Comparison of ENCODE assay signal across 10 mouse cellular contexts in the genomic region with DNA sequence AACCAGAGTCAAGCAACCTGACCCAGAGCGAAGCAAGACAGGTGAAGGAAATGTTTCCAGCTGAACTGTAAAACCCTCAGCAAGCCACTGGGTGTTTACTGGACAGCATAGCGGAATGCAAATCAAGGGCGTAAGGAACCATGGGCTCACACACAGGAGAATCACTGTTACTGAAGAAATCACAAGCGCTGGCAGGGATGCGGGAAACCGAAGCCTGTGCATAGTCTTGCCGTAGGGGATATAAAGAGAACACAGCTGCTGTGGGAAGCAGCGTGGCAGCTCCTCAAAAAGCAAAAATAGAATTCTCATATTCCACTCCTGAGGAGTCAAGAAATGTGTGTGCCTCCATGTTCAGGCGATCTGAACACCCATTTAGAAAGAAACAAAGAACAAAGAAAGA. TPM values are rescaled to one million over a fixed set of nuclear protein-coding genes. Genes with fewer than 3 reads are reported as not detected.
DNase-seq lines count a peak whose midpoint lies in the region; ATAC-seq and TF ChIP-seq lines count a peak whose summit lies in the region.
"Had no signal": no experiment of that assay in that cellular context is flagged by ENCODE, and none has a peak within 500 bp of the region (broad histone marks: within the 10 kb centered on the region; RNA-seq: fewer than 3 reads in every experiment).

No protein-coding gene starts in this region.

- H3K9ac ChIP-seq in forebrain, embryonic 13.5 days, result no peak overlapping the region
- no peak overlapping the region for H3K9ac ChIP-seq in forebrain, embryonic 11.5 days (ENCODE audit: low read length)
- H3K9ac ChIP-seq in stomach, postnatal 0 days (ENCODE audit: low read length), result no peak overlapping the region
- H3K9ac ChIP-seq: heart, embryonic 13.5 days; liver, embryonic 14.5 days had no signal

- no peaks in the 10 kb centered on the region for H3K9me3 ChIP-seq in forebrain, embryonic 13.5 days (replicated peaks)
- H3K9me3 ChIP-seq in forebrain, embryonic 11.5 days (ENCODE audit: control insufficient read depth, low read length), result no peaks in the 10 kb centered on the region
- no peaks in the 10 kb centered on the region for H3K9me3 ChIP-seq in stomach, postnatal 0 days (ENCODE audit: control insufficient read depth, low read length)
- H3K9me3 ChIP-seq: heart, embryonic 13.5 days had no signal

- no peak overlapping the region for H3K27ac ChIP-seq in forebrain, embryonic 13.5 days
- H3K27ac ChIP-seq in forebrain, embryonic 11.5 days (ENCODE audit: low read depth, low read length), result no peak overlapping the region
- no peak overlapping the region for H3K27ac ChIP-seq in stomach, postnatal 0 days (replicated peaks)
- H3K27ac ChIP-seq: heart, embryonic 13.5 days; liver, embryonic 14.5 days had no signal

- H3K27me3 ChIP-seq in forebrain, embryonic 13.5 days, result no peaks in the 10 kb centered on the region
- H3K27me3 ChIP-seq in forebrain, embryonic 11.5 days (ENCODE audit: control insufficient read depth, insufficient read depth, low read length), result no peaks in the 10 kb centered on the region
- no peaks in the 10 kb centered on the region for H3K27me3 ChIP-seq in stomach, postnatal 0 days (ENCODE audit: control insufficient read depth, insufficient read depth, low read length)
- H3K27me3 ChIP-seq: heart, embryonic 13.5 days had no signal

- H3K4me3 ChIP-seq in forebrain, embryonic 13.5 days, result no peak overlapping the region
- no peak overlapping the region for H3K4me3 ChIP-seq in forebrain, embryonic 11.5 days (ENCODE audit: low read depth, low read length)
- no peak overlapping the region for H3K4me3 ChIP-seq in stomach, postnatal 0 days (ENCODE audit: low read depth, low read length)
- H3K4me3 ChIP-seq: heart, embryonic 13.5 days had no signal

- peaks cover 3% of the 10 kb centered on the region; the same call in 1 of the 2 replicates for H3K4me1 ChIP-seq in forebrain, embryonic 13.5 days
- no peaks in the 10 kb centered on the region for H3K4me1 ChIP-seq in forebrain, embryonic 11.5 days (replicated peaks; ENCODE audit: control insufficient read depth, insufficient read depth, low read length)
- no peaks in the 10 kb centered on the region for H3K4me1 ChIP-seq in stomach, postnatal 0 days (replicated peaks; ENCODE audit: control insufficient read depth, insufficient read depth)

- H3K36me3 ChIP-seq in forebrain, embryonic 13.5 days (ENCODE audit: poor library complexity, severe bottlenecking), result no peaks in the 10 kb centered on the region
- H3K36me3 ChIP-seq in forebrain, embryonic 11.5 days (ENCODE audit: control insufficient read depth, insufficient read depth, low read length), result no peaks in the 10 kb centered on the region
- no peaks in the 10 kb centered on the region for H3K36me3 ChIP-seq in stomach, postnatal 0 days (ENCODE audit: control insufficient read depth, insufficient read depth, low read length)
- H3K36me3 ChIP-seq: heart, embryonic 13.5 days had no signal

- peak; percentile 50; the same call in 1 of the 2 replicates for ATAC-seq in forebrain, embryonic 13.5 days
- no peak for ATAC-seq in forebrain, embryonic 11.5 days (replicated peaks; ENCODE audit: low FRiP score)
- no peak for ATAC-seq in stomach, postnatal 0 days (ENCODE audit: low FRiP score, low TSS enrichment)
- ATAC-seq in activated CD4-positive, CD25-positive, alpha-beta regulatory T cell, adult 4 months, result no peak
- ATAC-seq in granulocyte monocyte progenitor cell, adult 5-6 weeks (replicated peaks; ENCODE audit: poor library complexity, severe bottlenecking), result no peak

- TF ChIP-seq CTCF in stomach, postnatal 0 days (IDR thresholded peaks at IDR 0.05; ENCODE audit: low read depth), result no peak

- WGBS in forebrain, embryonic 13.5 days, result 51% methylated on average over 9 of the region's 9 CpGs
- WGBS in forebrain, embryonic 11.5 days, result 59% methylated on average over 9 of the region's 9 CpGs
- 69% methylated on average over 9 of the region's 9 CpGs for WGBS in stomach, postnatal 0 days

- DNase-seq in forebrain, embryonic 11.5 days (ENCODE audit: low spot score), result no peak
- peak; percentile 60 for DNase-seq in gastrocnemius, adult 18-20 months (ENCODE audit: low spot score)
- DNase-seq in left cerebral cortex, adult 8-10 months (ENCODE audit: low spot score in 2 of 2), result peak; percentile 13 to 65
- DNase-seq in right cerebral cortex, adult 18-20 months, result peak; percentile 66
- no peak for DNase-seq in stomach, postnatal 0 days (ENCODE audit: low spot score)

- no peak overlapping the region for H3K4me2 ChIP-seq in forebrain, embryonic 13.5 days
- no peak overlapping the region for H3K4me2 ChIP-seq in forebrain, embryonic 11.5 days (ENCODE audit: low read depth, low read length, severe bottlenecking)
- H3K4me2 ChIP-seq in stomach, postnatal 0 days (replicated peaks; ENCODE audit: low read depth), result no peak overlapping the region
- H3K4me2 ChIP-seq: heart, embryonic 13.5 days had no signal

- TF ChIP-seq EP300 in stomach, postnatal 0 days (optimal IDR thresholded peaks at IDR 0.05), result no peak

RNA-seq across cellular contexts. Expression of a gene that starts 9.3 kb away (rescaled TPM):
- polyA plus RNA-seq in forebrain, embryonic 13.5 days (2015; fragmentation: Nextera tagmentation; extraction: Ambion mirVana), result not detected in 2 replicates
- not detected in 2 replicates for polyA plus RNA-seq in forebrain, embryonic 11.5 days (2014; fragmentation: Nextera tagmentation; extraction: Ambion mirVana)
- total RNA-seq in gastrocnemius, adult 18-20 months (2021), result not detected
- under 1 TPM in 1 of 4 experiments, not detected in 3; 0.27 TPM for total RNA-seq in left cerebral cortex, adult 8-10 months (2022)
- polyA plus RNA-seq in stomach, postnatal 0 days (2015; fragmentation: Nextera tagmentation; extraction: Ambion mirVana), result not detected in 2 replicates
- polyA plus RNA-seq in activated CD4-positive, CD25-positive, alpha-beta regulatory T cell, adult 4 months (2017; shearing (Covaris generic)), result under 1 TPM in 1 of 2 experiments, not detected in 1; 0.44 TPM
- not detected in 2 replicates for total RNA-seq in granulocyte monocyte progenitor cell, adult 5-6 weeks (2014; fragmentation: Nextera tagmentation)
- not detected in 2 replicates for total RNA-seq in granulocyte monocyte progenitor cell, adult 5-6 weeks (2017)
- polyA plus RNA-seq: heart, embryonic 13.5 days had no signal

RNA-seq across cellular contexts. Expression of a gene that starts 37.2 kb away (rescaled TPM):
- not detected in 2 replicates for polyA plus RNA-seq in forebrain, embryonic 13.5 days (2015; fragmentation: Nextera tagmentation; extraction: Ambion mirVana)
- not detected in 2 replicates for polyA plus RNA-seq in forebrain, embryonic 11.5 days (2014; fragmentation: Nextera tagmentation; extraction: Ambion mirVana)
- total RNA-seq in gastrocnemius, adult 18-20 months (2021), result not detected
- total RNA-seq in left cerebral cortex, adult 8-10 months (2022), result not detected
- polyA plus RNA-seq in stomach, postnatal 0 days (2015; fragmentation: Nextera tagmentation; extraction: Ambion mirVana), result 16.1 and 16.9 TPM in 2 replicates
- polyA plus RNA-seq in activated CD4-positive, CD25-positive, alpha-beta regulatory T cell, adult 4 months (2017; shearing (Covaris generic)), result not detected
- total RNA-seq in granulocyte monocyte progenitor cell, adult 5-6 weeks (2014; fragmentation: Nextera tagmentation), result not detected in 2 replicates
- total RNA-seq in granulocyte monocyte progenitor cell, adult 5-6 weeks (2017), result not detected in 2 replicates
- polyA plus RNA-seq: heart, embryonic 13.5 days; liver, embryonic 14.5 days had no signal

RNA-seq across cellular contexts. Expression of a gene that starts 55.9 kb away (rescaled TPM):
- 74.6 and 94.8 TPM in 2 replicates for polyA plus RNA-seq in forebrain, embryonic 13.5 days (2015; fragmentation: Nextera tagmentation; extraction: Ambion mirVana)
- polyA plus RNA-seq in forebrain, embryonic 11.5 days (2014; fragmentation: Nextera tagmentation; extraction: Ambion mirVana), result 48.5 and 62.0 TPM in 2 replicates
- 10 to 100 TPM; 36.9 to 39.0 TPM for total RNA-seq in gastrocnemius, adult 18-20 months (2021)
- 100 to 1,000 TPM; 101 to 107 (median 103) TPM for total RNA-seq in left cerebral cortex, adult 8-10 months (2022)
- polyA plus RNA-seq in stomach, postnatal 0 days (2015; fragmentation: Nextera tagmentation; extraction: Ambion mirVana), result 106 and 118 TPM in 2 replicates
- 10 to 100 TPM; 48.3 to 83.7 TPM for polyA plus RNA-seq in activated CD4-positive, CD25-positive, alpha-beta regulatory T cell, adult 4 months (2017; shearing (Covaris generic))
- 55.9 and 87.3 TPM in 2 replicates for total RNA-seq in granulocyte monocyte progenitor cell, adult 5-6 weeks (2014; fragmentation: Nextera tagmentation)
- total RNA-seq in granulocyte monocyte progenitor cell, adult 5-6 weeks (2017), result 98.6 and 99.8 TPM in 2 replicates

Comparison
In these comparisons a context has a peak if more than half of its experiments do, and no peak if none do; other contexts are left out.
1. DNase-seq: peak in gastrocnemius, adult 18-20 months (single experiment), left cerebral cortex, adult 8-10 months (2 of 2) and right cerebral cortex, adult 18-20 months (single experiment); none in forebrain, embryonic 11.5 days (single experiment) and stomach, postnatal 0 days (single experiment).
2. RNA of a gene that starts 37.2 kb away (polyA plus RNA-seq): 16.1 to 16.9 TPM in stomach, postnatal 0 days; not detected in activated CD4-positive, CD25-positive, alpha-beta regulatory T cell, adult 4 months, not detected in forebrain, embryonic 13.5 days and not detected in forebrain, embryonic 11.5 days; every median in the first group is over 10 times any median in the second.